Mouse (Mus musculus) liver, embryonic 16.5 days (tissue): Measurements from ENCODE around the gene Jup. TPM values are rescaled to one million over a fixed set of nuclear protein-coding genes. Genes with fewer than 3 reads are reported as not detected.

Source experiments
- ATAC-seq: fragments of 200-750 bp; cut with Nextera tagmentation; 2 replicates; pipeline ENCODE4 v1.8.0; 2017; ENCODE audit warnings: low read depth, mild to moderate bottlenecking, moderate number of reproducible peaks, moderate library complexity
- H3K27ac ChIP-seq: fragments of 300-500 bp; sonication (generic); 2 replicates; pipeline ENCODE4 v1.5.1; 2014; ENCODE audit warnings: mild to moderate bottlenecking, low read length
- H3K27me3 ChIP-seq: fragments of 300-500 bp; sonication (generic); 2 replicates; pipeline ENCODE4 v1.6.1; 2014; ENCODE audit warnings: low read depth, low read length, mixed read lengths; ENCODE audit not compliant: control insufficient read depth, insufficient read depth
- H3K36me3 ChIP-seq: fragments of 300-500 bp; sonication (generic); 2 replicates; pipeline ENCODE4 v1.6.1; 2014; ENCODE audit warnings: mild to moderate bottlenecking; ENCODE audit not compliant: control insufficient read depth, insufficient read depth
- H3K4me1 ChIP-seq: fragments of 300-500 bp; sonication (generic); 2 replicates; pipeline ENCODE4 v1.6.1; 2014; ENCODE audit warnings: low read depth, low read length, mixed read lengths; ENCODE audit not compliant: control insufficient read depth
- H3K4me2 ChIP-seq: fragments of 300-500 bp; sonication (generic); 2 replicates; pipeline ENCODE4 v1.6.1; 2014; ENCODE audit warnings: low read depth, low read length, mixed read lengths
- H3K4me3 ChIP-seq: fragments of 300-500 bp; sonication (generic); 2 replicates; pipeline ENCODE4 v1.5.1; 2014; ENCODE audit warnings: low read depth, mild to moderate bottlenecking, low read length
- H3K9ac ChIP-seq: fragments of 300-500 bp; sonication (generic); 2 replicates; pipeline ENCODE4 v1.6.1; 2014; ENCODE audit warnings: low read depth, low read length
- H3K9me3 ChIP-seq: fragments of 300-500 bp; sonication (generic); replicated peaks from 2 replicates; pipeline ENCODE4 v1.6.1; 2016; ENCODE audit warnings: low read length; ENCODE audit not compliant: control insufficient read depth
- WGBS: fragments of 180-500 bp; shearing (Covaris S2); extraction: QIAGEN DNeasy Blood & Tissue Kit; methylation state at CpG from one replicate; pipeline ENCODE4 v1.1.7; 2014; ENCODE audit not compliant: insufficient replicate concordance; 5-methylcytosine and 5-hydroxymethylcytosine counted together
- polyA plus RNA-seq: library from polyadenylated mRNA; unstranded; fragments of >200 nt; fragmentation: Nextera tagmentation; extraction: Ambion mirVana; gene quantifications from 2 replicates; pipeline ENCODE4 v1.2.1, GENCODE M21; 2015

Jup gene
- 15.5 and 17.7 TPM in 2 replicates for polyA plus RNA-seq

DNA sequence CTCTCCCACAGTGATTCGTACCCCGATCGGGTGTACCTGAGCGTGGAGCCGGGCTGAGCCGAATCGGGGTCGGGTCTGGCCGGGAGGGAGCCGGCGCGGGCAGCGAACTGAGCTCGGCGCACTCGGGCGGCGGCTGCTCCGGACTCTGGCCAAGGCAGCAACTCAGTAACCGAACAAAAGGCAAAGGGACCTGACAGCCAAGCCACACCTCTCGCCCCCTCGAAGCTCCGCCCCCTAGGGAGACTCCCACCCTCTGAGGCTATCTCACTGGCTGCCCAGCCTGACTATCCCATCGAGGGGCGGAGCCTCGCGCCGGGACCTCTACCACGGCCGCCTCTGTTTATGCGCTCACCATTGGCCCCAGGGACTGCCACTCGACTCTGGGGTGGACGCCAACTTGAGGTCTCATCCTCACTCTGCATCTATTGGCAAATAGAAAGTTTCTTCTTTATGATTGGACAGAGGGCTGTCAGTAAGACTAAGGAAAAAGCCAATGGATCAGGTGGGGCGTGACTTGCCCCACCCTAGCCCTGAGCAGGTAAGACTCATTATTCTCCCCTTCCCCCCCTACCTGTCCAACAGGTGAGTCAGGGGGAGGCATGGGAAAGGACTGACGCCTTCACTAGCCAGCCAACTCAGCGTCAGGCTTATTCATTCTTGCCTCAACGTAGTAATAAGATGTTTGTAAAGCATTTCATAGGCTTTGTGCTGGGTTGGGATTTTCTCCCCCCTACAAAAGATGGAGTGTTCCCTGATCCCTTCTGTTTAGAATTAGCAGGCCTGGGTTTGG, at the start of gene Jup:
TSS of gene Jup (minus strand) at position 164 of the 790 bp plus-strand sequence.
- Histone ChIP-seq H3K36me3 (no peaks in the 10 kb centered on the region), H3K27ac (peak within 1 kb of the TSS; percentile 79), H3K4me1 (peaks cover 31% of the 10 kb centered on the region)

DNA sequence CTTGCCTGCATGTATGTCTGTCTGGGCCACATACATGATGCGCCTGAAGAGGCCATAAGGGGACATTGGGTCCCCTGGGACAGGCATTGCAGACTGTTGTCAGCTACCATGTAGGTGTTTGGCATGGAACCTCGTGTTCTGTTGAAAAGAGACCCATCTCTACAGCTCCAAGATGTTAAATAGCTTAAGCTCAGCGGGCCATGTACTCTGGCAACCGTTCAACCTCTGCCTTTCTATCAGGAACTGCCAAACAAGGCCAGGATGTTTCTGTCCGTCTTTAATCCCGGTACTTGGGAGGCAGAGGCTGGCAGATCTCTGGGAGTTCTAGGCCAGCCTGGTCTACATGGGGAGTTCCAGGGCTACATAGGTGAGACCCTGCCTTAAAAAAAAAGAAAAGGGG, 45.1 kb upstream of the Jup start:
- Histone ChIP-seq H3K4me1 (peaks cover 14% of the 10 kb centered on the region), H3K4me2 (no peak overlapping the region), H3K9me3 (no peaks in the 10 kb centered on the region), H3K36me3 (no peaks in the 10 kb centered on the region), H3K27me3 (no peaks in the 10 kb centered on the region), H3K27ac (no peak overlapping the region), H3K9ac (no peak overlapping the region), H3K4me3 (no peak overlapping the region)
- ATAC-seq, result no peak
- 82% methylated on average over 6 of the region's 6 CpGs for WGBS

More for the DNA sequence above, at the start of gene Jup:
- Histone ChIP-seq H3K9ac (peak within 1 kb of the TSS; percentile 64), H3K4me2 (peak within 1 kb of the TSS; percentile 57), H3K27me3 (peaks cover 11% of the 10 kb centered on the region), H3K4me3 (peak within 1 kb of the TSS; percentile 66), H3K9me3 (no peaks in the 10 kb centered on the region)
- peak; percentile 95 for ATAC-seq
- WGBS, result 2% methylated on average over 37 of the region's 37 CpGs

DNA sequence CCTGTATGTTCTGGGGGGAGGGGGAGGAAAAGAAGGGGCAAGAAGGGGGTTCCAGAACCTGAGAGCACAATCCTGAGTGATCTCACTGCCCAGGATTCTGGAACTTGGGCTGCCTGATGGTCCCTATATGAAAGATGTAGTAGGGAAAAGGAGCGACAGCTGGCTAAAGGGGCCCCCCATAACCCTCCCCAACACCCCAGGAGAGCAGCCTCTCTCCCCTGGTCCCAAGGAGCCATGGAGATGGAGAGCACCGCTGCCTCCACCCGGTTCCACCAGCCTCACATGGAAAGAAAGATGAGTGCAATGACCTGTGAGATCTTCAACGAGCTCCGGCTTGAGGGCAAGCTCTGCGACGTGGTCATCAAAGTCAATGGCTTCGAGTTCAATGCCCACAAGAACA, 44.2 kb upstream of the Jup start, which contains the start of the genes Nt5c3b and Klhl10:
TSS of gene Nt5c3b (minus strand) at position 12 of the 400 bp plus-strand sequence.
TSS of gene Klhl10 (plus strand) at position 121 of the 400 bp plus-strand sequence.
- no peak for ATAC-seq
- H3K4me1 ChIP-seq, result peaks cover 14% of the 10 kb centered on the region
- 78% methylated on average over 8 of the region's 8 CpGs for WGBS
- peak within 1 kb of the TSS; percentile 77 for H3K9ac ChIP-seq
- peak within 1 kb of the TSS; percentile 88 for H3K4me2 ChIP-seq
- H3K36me3 ChIP-seq, result no peaks in the 10 kb centered on the region
- peak within 1 kb of the TSS; percentile 74 for H3K4me3 ChIP-seq
- no peaks in the 10 kb centered on the region for H3K9me3 ChIP-seq
- no peaks in the 10 kb centered on the region for H3K27me3 ChIP-seq
- H3K27ac ChIP-seq, result no peak within 1 kb of the TSS

DNA sequence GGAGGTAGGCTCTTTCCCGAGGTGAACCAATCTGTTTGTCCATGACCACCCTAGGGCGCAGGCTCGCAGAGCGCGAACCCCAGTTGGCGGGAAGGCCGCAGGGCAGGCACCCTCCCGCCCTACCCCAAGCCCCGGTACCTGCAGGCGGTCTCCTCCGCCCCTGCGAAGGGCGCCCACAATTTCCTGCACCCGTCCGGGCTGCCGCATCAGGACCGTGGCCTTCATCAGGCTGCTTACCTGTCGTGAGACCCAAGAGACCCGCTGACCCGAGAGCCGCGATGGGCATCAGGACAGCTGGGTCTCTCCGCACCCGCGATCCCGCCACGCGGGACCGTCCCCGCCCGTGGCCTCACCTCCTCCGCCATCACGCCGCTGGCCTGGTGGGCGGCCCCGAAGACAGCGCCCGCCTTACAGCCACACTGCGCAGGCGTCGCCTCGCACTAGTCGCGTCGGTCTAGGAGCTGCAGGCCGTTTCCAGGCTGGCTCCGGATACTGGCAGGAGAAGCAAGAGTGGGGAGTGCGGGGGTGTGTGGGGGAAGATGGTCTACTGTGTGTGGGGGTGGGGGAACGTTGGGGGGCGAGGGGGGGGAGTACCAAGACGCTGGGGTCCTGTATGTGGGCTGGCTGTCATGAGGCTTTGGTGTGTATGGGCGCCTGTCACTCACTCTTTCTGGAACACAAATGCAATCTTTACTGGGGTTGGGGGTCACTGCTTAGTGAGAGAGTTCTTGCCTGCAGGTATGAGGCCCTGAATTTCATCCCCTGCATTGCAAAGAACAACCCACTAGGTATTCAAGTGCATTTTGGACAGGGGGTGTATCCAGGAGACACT, 43.3 kb upstream of the Jup start:
- peaks cover 14% of the 10 kb centered on the region for H3K4me1 ChIP-seq
- no peaks in the 10 kb centered on the region for H3K9me3 ChIP-seq
- peak overlapping the region; percentile 74 for H3K4me3 ChIP-seq
- ATAC-seq, result peak; percentile 92
- under 1% methylated on average over 52 of the region's 52 CpGs for WGBS
- peak overlapping the region; percentile 88 for H3K4me2 ChIP-seq
- no peaks in the 10 kb centered on the region for H3K36me3 ChIP-seq
- H3K27me3 ChIP-seq, result no peaks in the 10 kb centered on the region
- peak overlapping the region; percentile 77 for H3K9ac ChIP-seq
- H3K27ac ChIP-seq, result no peak overlapping the region

DNA sequence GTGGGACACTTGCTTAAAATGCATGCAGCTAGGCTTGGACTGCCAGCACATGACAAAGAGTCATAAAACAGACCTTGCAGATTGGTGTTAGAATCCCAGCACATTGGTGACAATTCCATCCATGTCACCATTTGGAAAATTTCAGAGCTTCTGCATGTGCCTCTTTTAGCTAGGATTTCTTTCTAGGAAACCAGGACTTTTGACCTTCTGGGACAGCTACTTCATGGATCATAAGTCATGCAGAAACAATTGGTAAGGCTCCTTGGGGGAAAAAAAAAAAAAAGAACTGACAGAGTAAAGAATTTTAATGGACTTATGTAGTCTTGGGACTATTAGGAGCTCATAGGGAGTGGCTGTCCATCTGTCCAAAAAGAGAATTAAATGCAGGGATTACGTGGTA, 40.3 kb upstream of the Jup start:
- no peaks in the 10 kb centered on the region for H3K9me3 ChIP-seq
- no peaks in the 10 kb centered on the region for H3K27me3 ChIP-seq
- no peak overlapping the region for H3K9ac ChIP-seq
- WGBS, result 68% methylated on average over 1 of the region's 1 CpGs
- H3K27ac ChIP-seq, result no peak overlapping the region
- H3K4me1 ChIP-seq, result peaks cover 14% of the 10 kb centered on the region
- H3K4me2 ChIP-seq, result no peak overlapping the region
- H3K4me3 ChIP-seq, result no peak overlapping the region
- ATAC-seq, result no peak
- H3K36me3 ChIP-seq, result no peaks in the 10 kb centered on the region

DNA sequence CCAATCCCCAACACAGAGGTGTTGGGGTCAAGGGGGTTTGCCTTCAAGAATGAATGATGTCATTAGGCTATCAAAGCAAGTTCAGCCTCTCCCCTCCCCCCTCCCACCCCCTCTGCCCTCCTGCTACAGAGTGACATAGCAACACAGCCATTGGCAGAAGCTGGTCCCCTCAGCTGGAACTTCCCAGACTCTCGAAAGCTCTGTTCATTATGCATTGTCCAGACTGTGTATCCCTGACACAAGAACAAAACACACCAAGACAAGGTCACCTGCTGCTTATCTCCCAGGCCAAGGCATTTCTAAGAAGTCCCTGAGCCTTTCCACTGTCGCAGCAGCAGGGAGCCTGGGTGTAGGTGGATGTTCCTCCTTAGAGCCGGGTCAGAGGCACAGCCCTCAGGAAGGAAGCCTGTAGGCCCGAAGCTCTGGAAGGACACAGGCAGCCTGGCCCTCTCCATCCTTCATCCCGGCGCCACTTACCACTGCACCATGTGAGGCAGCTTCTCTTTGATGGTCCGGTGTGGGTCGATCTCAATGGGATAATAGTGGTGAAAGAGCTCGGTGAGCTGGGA, 38.2 kb upstream of the Jup start:
- H3K4me1 ChIP-seq, result peaks cover 10% of the 10 kb centered on the region
- H3K27me3 ChIP-seq, result no peaks in the 10 kb centered on the region
- no peak overlapping the region for H3K4me3 ChIP-seq
- 81% methylated on average over 9 of the region's 9 CpGs for WGBS
- no peak overlapping the region for H3K9ac ChIP-seq
- no peaks in the 10 kb centered on the region for H3K36me3 ChIP-seq
- ATAC-seq, result no peak
- no peak overlapping the region for H3K27ac ChIP-seq
- no peaks in the 10 kb centered on the region for H3K9me3 ChIP-seq
- no peak overlapping the region for H3K4me2 ChIP-seq

DNA sequence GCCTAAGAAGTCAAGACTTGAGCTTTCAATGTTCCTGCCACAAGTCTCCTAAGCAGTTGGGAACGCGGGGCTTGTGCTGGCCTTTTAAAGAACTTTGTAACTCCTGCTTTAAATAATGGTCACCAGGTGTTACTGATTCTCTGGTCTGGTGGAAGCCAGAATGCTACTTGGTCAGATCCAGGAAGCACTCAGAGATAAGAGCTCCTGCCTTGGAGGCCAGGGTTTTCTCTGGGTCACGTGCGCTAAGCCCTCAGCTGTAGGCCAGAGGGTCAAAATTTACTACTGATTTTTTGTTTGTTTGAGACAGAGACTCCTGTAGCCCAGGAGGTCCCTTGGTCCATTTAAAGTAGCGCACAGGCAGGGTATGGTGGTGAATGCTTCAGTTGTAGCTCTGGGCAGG, 34.4 kb upstream of the Jup start:
- 66% methylated on average over 5 of the region's 5 CpGs for WGBS
- no peak overlapping the region for H3K9ac ChIP-seq

DNA sequence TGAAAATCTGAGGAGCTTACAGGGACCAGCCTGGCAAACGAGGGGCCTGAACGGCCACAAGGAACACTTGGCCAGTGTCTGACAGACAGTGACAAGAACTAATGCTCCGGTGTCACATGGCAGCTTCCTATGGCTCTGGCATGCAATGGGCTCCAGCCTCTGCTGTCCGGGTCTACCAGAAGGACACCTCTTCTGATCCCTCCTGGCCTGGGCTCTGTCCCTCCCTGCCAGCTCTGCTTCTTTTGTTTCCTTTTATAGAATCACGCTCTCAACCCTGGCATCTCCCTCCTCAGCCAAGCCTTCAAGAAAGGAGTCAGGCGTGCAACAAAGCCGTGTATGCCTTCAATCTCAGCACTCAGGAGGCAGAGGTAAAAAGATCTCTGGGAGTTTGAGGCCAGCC, 32.5 kb upstream of the Jup start:
- Histone ChIP-seq H3K9ac (no peak overlapping the region), H3K27ac (no peak overlapping the region), H3K4me2 (no peak overlapping the region), H3K36me3 (no peaks in the 10 kb centered on the region), H3K4me3 (no peak overlapping the region), H3K9me3 (no peaks in the 10 kb centered on the region), H3K4me1 (no peaks in the 10 kb centered on the region; the same call in 1 of the 2 replicates), H3K27me3 (no peaks in the 10 kb centered on the region)
- ATAC-seq, result no peak
- 78% methylated on average over 7 of the region's 7 CpGs for WGBS

More for the DNA sequence above, 34.4 kb upstream of the Jup start:
- no peak for ATAC-seq
- H3K4me1 ChIP-seq, result no peaks in the 10 kb centered on the region
- no peak overlapping the region for H3K27ac ChIP-seq
- H3K9me3 ChIP-seq, result no peaks in the 10 kb centered on the region
- H3K4me2 ChIP-seq, result no peak overlapping the region
- no peaks in the 10 kb centered on the region for H3K36me3 ChIP-seq
- H3K27me3 ChIP-seq, result no peaks in the 10 kb centered on the region
- H3K4me3 ChIP-seq, result no peak overlapping the region
